Mouse (Mus musculus): ENCODE measurements around the gene Hyls1.

- TF ChIP-seq CTCF (IDR thresholded peaks at IDR 0.05; ENCODE audit: low read depth, low read length): no peak
- no peak for TF ChIP-seq POLR2AphosphoS5 (IDR thresholded peaks at IDR 0.05; ENCODE audit: insufficient replicate concordance, low read depth, low read length)
- no peak for TF ChIP-seq TAL1 (conservative IDR thresholded peaks at IDR 0.05; ENCODE audit: low read depth, low read length)
Measured at GRCm38 (mm10) chr9:35614005-35614404, 43.8 kb upstream of the Hyls1 start.
